Mouse (Mus musculus): ENCODE data around the gene Sec14l2. TPM values are rescaled to one million over a fixed set of nuclear protein-coding genes. Genes with fewer than 3 reads are reported as not detected.

Sec14l2 gene
- polyA plus RNA-seq (2016; fragmentation: Nextera tagmentation; extraction: Ambion mirVana): 3.2 and 3.3 TPM in 2 replicates

GRCm38 (mm10) chr11:4122742-4123579, at the start of gene Sec14l2:
TSS of gene Sec14l2 (minus strand) at chr11:4123415.
- Histone ChIP-seq H3K4me1 (replicated peaks) (peaks cover 2% of the 10 kb centered on the region; the same call in 1 of the 2 replicates), H3K36me3 (no peaks in the 10 kb centered on the region), H3K27ac (no peak within 1 kb of the TSS), H3K27me3 (peaks cover 28% of the 10 kb centered on the region), H3K4me3 (replicated peaks) (no peak within 1 kb of the TSS), H3K4me2 (no peak within 1 kb of the TSS), H3K9ac (replicated peaks) (no peak within 1 kb of the TSS), H3K9me3 (peaks cover 12% of the 10 kb centered on the region; the same call in 1 of the 2 replicates)
- ATAC-seq (ENCODE audit: insufficient number of reproducible peaks, insufficient read depth, low FRiP score, low TSS enrichment, low read depth): no peak
- 76% methylated on average over 10 of the region's 10 CpGs for WGBS

GRCm38 (mm10) chr11:4166467-4167090, 43.4 kb upstream of the Sec14l2 start:
- no peak overlapping the region for H3K4me3 ChIP-seq (replicated peaks)

DNA sequence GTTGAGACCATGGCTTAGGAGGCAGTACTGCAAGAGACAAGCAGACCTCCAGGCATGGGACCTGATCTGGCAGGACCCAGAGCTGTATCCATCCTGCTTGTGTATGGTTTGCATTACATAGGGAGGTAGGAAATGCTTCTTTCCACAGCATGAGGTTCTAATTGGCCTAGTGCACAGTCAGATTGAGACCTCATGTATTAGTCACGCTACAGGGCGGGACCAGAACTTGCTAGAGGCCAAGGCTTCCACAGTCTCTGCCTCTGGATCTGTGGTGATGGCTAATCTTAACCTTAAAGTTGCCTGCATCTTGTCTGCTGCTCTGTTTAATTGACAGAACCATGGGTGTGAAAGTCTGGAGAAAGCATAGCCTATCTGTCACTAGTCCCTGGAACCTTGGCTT, 41.5 kb upstream of the Sec14l2 start:
- Histone ChIP-seq H3K27ac (no peak overlapping the region), H3K9ac (replicated peaks) (no peak overlapping the region), H3K36me3 (peaks cover 86% of the 10 kb centered on the region), H3K4me2 (no peak overlapping the region), H3K4me1 (replicated peaks) (peaks cover 24% of the 10 kb centered on the region), H3K27me3 (no peaks in the 10 kb centered on the region), H3K9me3 (no peaks in the 10 kb centered on the region), H3K4me3 (replicated peaks) (no peak overlapping the region)
- no peak for ATAC-seq (ENCODE audit: insufficient number of reproducible peaks, insufficient read depth, low FRiP score, low TSS enrichment, low read depth)
- WGBS: 57% methylated on average over 2 of the region's 2 CpGs

More at GRCm38 (mm10) chr11:4166467-4167090, 43.4 kb upstream of the Sec14l2 start:
- Histone ChIP-seq H3K36me3 (peaks cover 100% of the 10 kb centered on the region), H3K4me1 (replicated peaks) (peaks cover 17% of the 10 kb centered on the region), H3K27ac (no peak overlapping the region), H3K9ac (replicated peaks) (no peak overlapping the region), H3K27me3 (no peaks in the 10 kb centered on the region), H3K9me3 (no peaks in the 10 kb centered on the region), H3K4me2 (no peak overlapping the region)
- no peak for ATAC-seq (ENCODE audit: insufficient number of reproducible peaks, insufficient read depth, low FRiP score, low TSS enrichment, low read depth)
- WGBS: 93% methylated on average over 7 of the region's 7 CpGs

DNA sequence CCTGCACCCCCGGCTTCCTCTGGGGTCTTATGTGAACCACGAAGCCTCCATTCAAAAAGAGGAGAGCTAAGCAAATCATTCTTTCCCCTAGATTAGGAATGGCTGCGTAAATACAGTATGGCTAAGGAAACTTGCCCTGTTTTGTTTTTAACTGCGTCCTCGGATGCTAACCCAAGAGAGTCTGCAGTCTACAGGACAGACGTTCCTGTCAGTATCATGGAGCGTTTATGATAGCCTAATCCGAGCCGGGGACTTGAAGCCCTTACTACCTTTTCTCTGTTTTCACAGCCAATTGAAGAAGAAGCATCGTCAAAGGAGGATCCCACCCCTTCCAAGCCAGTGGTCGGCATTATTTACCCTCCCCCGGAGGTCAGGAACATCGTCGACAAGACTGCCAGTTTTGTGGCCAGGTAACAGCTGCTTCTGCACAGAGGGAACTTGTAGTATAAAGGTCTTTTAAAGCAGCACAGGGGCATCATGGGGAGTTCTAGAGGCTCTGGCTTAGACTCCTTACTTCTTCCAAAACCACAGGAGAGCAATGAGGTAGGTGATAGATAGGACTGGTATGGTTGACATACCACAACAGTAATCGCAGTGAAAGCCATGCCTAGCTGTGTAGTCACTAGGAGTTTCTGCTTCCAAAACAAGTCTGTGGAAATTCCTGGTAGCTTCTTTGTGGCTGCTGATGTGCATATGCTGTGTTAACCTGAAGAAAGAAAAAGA, 37.7 kb upstream of the Sec14l2 start:
- H3K4me1 ChIP-seq (replicated peaks): peaks cover 31% of the 10 kb centered on the region
- ATAC-seq (ENCODE audit: insufficient number of reproducible peaks, insufficient read depth, low FRiP score, low TSS enrichment, low read depth): no peak

GRCm38 (mm10) chr11:4159808-4160708, 36.8 kb upstream of the Sec14l2 start, which contains the start of the genes Ccdc157 and Sf3a1:
TSS of gene Ccdc157 (minus strand) at chr11:4160293.
TSS of gene Sf3a1 (plus strand) at chr11:4160350.
- Histone ChIP-seq H3K36me3 (peaks cover 40% of the 10 kb centered on the region), H3K9me3 (no peaks in the 10 kb centered on the region), H3K27ac (peak within 1 kb of the TSS; percentile 89), H3K4me1 (replicated peaks) (peaks cover 31% of the 10 kb centered on the region), H3K4me2 (peak within 1 kb of the TSS; percentile 93), H3K4me3 (replicated peaks) (peak within 1 kb of the TSS; percentile 88), H3K9ac (replicated peaks) (peak within 1 kb of the TSS; percentile 87), H3K27me3 (no peaks in the 10 kb centered on the region)
- WGBS: under 1% methylated on average over 54 of the region's 54 CpGs
- ATAC-seq (ENCODE audit: insufficient number of reproducible peaks, insufficient read depth, low FRiP score, low TSS enrichment, low read depth): peak; percentile 89

More for the DNA sequence above, 37.7 kb upstream of the Sec14l2 start:
- Histone ChIP-seq H3K36me3 (peaks cover 48% of the 10 kb centered on the region), H3K27me3 (no peaks in the 10 kb centered on the region), H3K4me2 (peak overlapping the region; percentile 93), H3K27ac (peak overlapping the region; percentile 89), H3K9me3 (no peaks in the 10 kb centered on the region), H3K9ac (replicated peaks) (peak overlapping the region; percentile 87), H3K4me3 (replicated peaks) (peak overlapping the region; percentile 88)
- 6% methylated on average over 15 of the region's 15 CpGs for WGBS

DNA sequence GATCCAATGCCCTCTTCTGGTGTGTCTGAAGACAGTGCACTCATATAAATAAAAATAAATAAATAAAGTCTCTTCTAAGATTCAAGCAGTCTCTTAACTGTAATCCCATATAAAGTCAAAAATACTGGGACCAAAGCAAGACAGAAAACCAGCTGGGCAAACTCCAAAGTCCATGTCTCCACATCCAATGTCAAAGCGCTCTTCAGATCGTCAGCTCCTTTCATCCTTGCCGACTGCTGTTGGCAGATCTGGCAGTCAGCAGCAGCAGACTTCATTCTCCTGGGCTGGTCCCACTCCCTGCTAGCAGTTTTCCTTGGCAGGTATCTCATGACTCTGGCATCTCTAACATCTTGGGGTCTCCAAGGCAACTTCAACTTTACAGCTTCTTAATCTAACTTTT, 35.5 kb upstream of the Sec14l2 start:
- no peak for ATAC-seq (ENCODE audit: insufficient number of reproducible peaks, insufficient read depth, low FRiP score, low TSS enrichment, low read depth)
- 88% methylated on average over 3 of the region's 3 CpGs for WGBS
- no peak overlapping the region for H3K27ac ChIP-seq
- H3K9me3 ChIP-seq: no peaks in the 10 kb centered on the region
- peaks cover 26% of the 10 kb centered on the region for H3K4me1 ChIP-seq (replicated peaks)
- H3K9ac ChIP-seq (replicated peaks): no peak overlapping the region
- H3K4me3 ChIP-seq (replicated peaks): no peak overlapping the region
- H3K36me3 ChIP-seq: peaks cover 26% of the 10 kb centered on the region
- H3K27me3 ChIP-seq: no peaks in the 10 kb centered on the region
- H3K4me2 ChIP-seq: 0 out of 2 replicates have a peak overlapping the region, but pooled peaks have one; percentile 93

- no peak overlapping the region for H3K9ac ChIP-seq (replicated peaks)
- no peak for ATAC-seq (ENCODE audit: insufficient number of reproducible peaks, insufficient read depth, low FRiP score, low TSS enrichment, low read depth)
- no peaks in the 10 kb centered on the region for H3K9me3 ChIP-seq
- 0 out of 2 replicates have a peak, but pooled peaks cover 3% of the 10 kb centered on the region for H3K36me3 ChIP-seq
- H3K4me3 ChIP-seq (replicated peaks): no peak overlapping the region
- H3K27ac ChIP-seq: no peak overlapping the region
- no peaks in the 10 kb centered on the region for H3K27me3 ChIP-seq
- 59% methylated on average over 5 of the region's 5 CpGs for WGBS
- no peak overlapping the region for H3K4me2 ChIP-seq
- H3K4me1 ChIP-seq (replicated peaks): peaks cover 8% of the 10 kb centered on the region
Measured at GRCm38 (mm10) chr11:4155641-4156040, 32.4 kb upstream of the Sec14l2 start.

DNA sequence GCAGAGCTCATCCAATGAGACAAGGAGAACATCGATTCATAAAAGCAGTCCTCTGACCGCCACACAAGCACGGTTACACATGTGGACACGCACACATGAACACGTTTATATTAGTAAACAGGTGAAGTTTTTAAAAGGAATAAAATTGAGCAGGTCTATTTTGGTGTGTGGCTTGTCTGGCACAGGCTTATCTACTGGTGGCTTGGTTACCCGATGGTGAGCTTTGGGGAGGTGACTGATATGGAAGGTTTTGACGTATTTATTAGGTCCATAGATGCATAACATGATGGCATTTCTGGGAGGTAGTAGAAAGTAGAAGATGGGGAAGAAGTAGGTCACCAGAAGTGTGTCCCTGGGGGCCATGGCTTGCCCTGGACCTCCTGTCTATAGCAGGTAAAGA, 30.5 kb upstream of the Sec14l2 start:
- no peak overlapping the region for H3K9ac ChIP-seq (replicated peaks)
- no peak for ATAC-seq (ENCODE audit: insufficient number of reproducible peaks, insufficient read depth, low FRiP score, low TSS enrichment, low read depth)
- no peaks in the 10 kb centered on the region for H3K27me3 ChIP-seq
- no peaks in the 10 kb centered on the region; the same call in 1 of the 2 replicates for H3K4me1 ChIP-seq (replicated peaks)
- 93% methylated on average over 7 of the region's 7 CpGs for WGBS
- no peak overlapping the region for H3K4me3 ChIP-seq (replicated peaks)
- peaks cover 8% of the 10 kb centered on the region; the same call in 1 of the 2 replicates for H3K36me3 ChIP-seq
- no peak overlapping the region for H3K27ac ChIP-seq
- H3K4me2 ChIP-seq: no peak overlapping the region
- H3K9me3 ChIP-seq: no peaks in the 10 kb centered on the region

GRCm38 (mm10) chr11:4149886-4150285, 26.7 kb upstream of the Sec14l2 start:
- Histone ChIP-seq H3K4me2 (no peak overlapping the region), H3K27me3 (no peaks in the 10 kb centered on the region), H3K9ac (replicated peaks) (no peak overlapping the region), H3K27ac (no peak overlapping the region), H3K4me1 (replicated peaks) (no peaks in the 10 kb centered on the region), H3K9me3 (no peaks in the 10 kb centered on the region), H3K36me3 (peaks cover 27% of the 10 kb centered on the region; the same call in 1 of the 2 replicates), H3K4me3 (replicated peaks) (no peak overlapping the region)
- no peak for ATAC-seq (ENCODE audit: insufficient number of reproducible peaks, insufficient read depth, low FRiP score, low TSS enrichment, low read depth)
- 89% methylated on average over 6 of the region's 6 CpGs for WGBS

- peaks cover 39% of the 10 kb centered on the region for H3K36me3 ChIP-seq
- no peak overlapping the region for H3K9ac ChIP-seq (replicated peaks)
- no peaks in the 10 kb centered on the region for H3K9me3 ChIP-seq
- ATAC-seq (ENCODE audit: insufficient number of reproducible peaks, insufficient read depth, low FRiP score, low TSS enrichment, low read depth): no peak
- no peak overlapping the region for H3K4me3 ChIP-seq (replicated peaks)
- H3K4me2 ChIP-seq: no peak overlapping the region
- H3K27ac ChIP-seq: no peak overlapping the region
- 82% methylated on average over 9 of the region's 9 CpGs for WGBS
- H3K4me1 ChIP-seq (replicated peaks): no peaks in the 10 kb centered on the region
- no peaks in the 10 kb centered on the region for H3K27me3 ChIP-seq
Measured at GRCm38 (mm10) chr11:4148536-4149156, 25.4 kb upstream of the Sec14l2 start.
